Mouse (Mus musculus) cerebellum, postnatal 4 days (tissue): ENCODE measurements around the gene Ankrd24.
"Not testable (repeated sequence)": the region's sequence is repeated elsewhere in the genome, so short reads cannot be mapped to it uniquely, and the experiment has no call there.

Source experiments
- DNase-seq, 2 experiments: peaks; one replicate each; pipeline ENCODE4 v3.0.0; 2022; ENCODE audit warnings: low spot score in 2 of 2, mixed read lengths in 1 of 2

Ankrd24 gene

DNA sequence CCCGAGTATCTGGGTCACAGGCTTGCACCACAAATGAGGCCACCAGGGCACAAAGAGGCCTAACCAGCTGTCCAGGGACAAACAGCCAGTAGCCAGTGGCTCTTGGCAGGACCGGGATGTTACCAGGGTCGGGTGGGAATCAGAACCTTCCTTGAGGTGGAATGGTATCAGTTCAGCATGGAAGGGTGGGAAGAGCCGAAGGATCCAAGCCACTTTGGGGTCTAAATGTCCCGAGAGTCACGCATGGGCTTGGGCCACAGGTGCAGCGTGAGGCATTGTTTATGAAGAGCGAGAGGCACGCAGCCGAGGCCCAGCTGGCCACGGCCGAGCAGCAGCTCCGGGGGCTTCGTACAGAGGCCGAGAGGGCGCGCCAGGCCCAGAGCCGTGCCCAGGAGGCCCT is 16.4 kb downstream of the Ankrd24 start:
- DNase-seq: no peak

DNA sequence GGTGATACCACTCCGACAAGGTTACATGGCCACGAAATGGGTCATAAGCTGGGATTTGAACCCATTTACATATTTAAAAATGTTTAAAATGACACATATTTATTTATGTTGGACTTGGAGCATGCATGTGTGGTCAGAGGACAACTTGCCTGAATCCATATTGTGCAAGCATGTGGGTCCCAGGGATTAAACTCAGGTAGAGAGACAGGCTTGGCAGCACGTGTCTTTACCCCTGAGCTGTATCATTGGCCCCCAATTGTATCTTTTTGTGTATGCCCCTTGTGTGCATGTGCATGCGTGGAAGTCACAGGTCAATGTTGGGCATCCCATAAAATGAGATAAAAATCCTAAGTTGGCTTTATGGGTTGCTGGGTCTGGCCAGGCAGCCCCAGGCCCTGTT is 17.1 kb downstream of the Ankrd24 start:
- no peak for DNase-seq

DNA sequence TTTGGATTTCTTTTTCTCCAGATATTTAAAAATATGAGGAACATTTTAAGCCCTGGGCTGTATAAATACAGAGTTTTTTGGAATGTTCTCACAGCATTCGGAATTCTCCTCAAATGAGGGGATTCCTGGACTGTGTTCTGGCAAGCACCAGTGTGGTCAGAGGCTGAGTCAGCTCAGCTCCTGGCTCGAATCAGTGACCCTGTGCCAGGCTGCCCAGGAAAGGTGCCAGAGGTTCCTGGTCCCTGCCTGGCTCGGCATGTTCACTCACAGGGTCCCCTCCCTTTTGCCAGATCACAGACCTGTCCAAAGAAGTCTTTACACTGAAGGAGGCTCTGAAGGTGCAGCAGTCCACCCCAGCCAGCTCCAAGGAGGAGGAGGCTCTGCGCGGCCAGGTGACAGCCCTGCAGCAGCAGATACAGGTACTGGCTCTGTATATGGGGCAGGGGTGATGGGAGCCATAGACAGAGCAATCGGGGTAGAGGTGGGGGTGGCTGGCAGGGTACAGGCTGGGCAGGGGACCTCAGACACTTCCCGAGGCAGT is 17.7 kb downstream of the Ankrd24 start:
- DNase-seq: no peak

DNA sequence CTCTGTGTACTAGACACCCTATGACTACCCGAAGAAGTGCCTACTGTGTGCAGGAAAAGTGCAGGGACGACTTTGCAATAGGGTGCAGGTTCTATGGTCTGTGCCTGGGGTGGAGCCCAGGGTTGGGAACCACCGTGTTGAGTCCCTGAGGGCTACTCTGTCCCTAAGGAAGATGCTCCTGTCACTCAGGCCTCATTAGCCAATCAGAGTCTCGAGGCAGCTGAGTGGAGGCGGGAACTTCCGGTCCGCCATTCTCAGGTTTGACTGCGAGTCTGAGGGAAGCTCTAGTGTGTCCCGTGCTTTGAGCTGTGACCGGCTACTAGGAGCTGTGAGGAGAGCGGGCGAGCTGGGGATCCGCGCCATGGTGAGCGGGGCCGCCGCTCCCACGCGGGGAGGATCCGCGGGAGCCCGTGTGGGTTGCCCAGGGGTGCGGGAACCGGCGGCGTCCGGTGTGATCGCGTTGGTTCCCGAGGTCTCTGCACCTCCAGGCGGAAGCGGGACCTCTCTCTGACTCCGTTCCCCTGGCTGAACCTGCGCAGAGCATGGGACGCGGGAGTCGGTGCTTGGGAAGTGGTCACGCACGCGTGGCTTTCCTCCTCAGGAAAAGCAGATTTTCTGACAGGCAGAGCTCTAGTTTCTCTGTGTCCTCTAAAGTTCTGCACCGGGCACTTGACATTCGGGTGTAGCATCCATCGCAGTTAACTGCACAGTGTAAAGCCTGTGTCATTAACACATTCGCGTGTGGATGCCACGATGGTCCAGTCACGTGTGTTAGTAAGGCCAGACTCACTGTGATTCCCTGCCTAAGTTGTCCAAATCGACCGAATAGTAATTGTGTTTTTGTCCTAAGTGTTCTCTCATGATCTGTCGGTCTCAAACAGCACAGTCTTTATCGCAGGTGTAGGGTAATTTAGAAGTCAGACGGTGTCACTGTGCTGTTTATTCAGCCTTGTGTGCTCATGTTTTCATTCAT is 20.7 kb downstream of the Ankrd24 start, which contains the start of gene Gm10778:
Gene Gm10778 (plus strand): TSS at position 257 of the 973 bp plus-strand sequence.
- DNase-seq: peak; percentile 64 to 86

DNA sequence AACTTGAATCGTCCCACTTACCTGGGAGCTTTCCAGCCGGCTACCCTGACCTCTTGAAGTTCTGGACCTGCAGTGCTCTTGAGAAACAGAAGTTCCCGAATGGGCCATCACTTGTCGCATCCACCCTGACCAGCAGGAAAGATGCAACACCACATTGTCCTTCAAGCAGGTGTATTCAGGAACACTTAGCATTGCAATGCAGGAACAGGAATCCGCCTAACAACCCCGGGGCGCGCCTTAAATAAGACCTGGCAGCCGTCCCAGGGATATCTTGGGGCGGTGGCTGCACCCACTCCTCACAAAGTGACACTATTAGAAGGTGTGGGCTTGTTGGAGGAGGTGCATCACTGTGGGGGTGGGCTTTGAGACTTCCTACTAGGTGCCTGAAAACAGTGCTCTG is 26.8 kb downstream of the Ankrd24 start:
- DNase-seq: no peak

DNA sequence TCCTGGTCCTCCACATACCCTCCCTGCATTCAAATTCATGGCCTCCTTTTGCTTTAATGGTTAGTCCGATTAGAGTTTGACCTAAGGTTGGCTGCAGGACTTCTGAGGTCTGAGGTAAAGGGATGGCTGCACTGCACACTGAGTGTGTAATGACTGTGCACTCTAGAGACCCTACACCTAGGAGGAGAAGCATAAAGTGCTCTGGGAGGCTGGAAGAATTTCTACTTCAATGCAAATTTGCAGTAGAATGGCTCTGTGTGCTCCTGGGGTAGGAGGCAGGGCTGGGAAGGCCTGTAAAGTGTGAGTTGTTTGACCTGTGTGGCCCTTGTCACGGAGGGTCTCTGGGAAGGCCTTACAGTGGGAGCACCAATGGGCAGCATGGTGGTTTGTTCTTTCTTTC is 27.8 kb downstream of the Ankrd24 start:
- DNase-seq: no peak

DNA sequence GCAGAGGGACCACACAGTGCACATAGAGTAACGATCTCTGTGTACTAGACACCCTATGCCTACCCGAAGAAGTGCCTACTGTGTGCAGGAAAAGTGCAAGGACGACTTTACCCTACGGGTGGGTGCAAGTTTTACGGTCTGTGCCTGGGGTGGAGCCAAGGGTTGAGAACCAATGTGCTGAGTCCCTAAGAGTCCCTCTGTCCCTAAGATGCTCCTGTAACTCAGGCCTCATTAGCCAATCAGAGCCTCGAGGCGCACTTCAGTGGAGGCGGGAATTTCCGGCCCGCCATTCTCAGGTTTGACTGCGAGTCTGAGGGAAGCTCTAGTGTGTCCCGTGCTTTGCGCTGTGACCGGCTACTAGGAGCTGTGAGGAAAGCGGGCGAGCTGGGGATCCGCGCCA is 58.8 kb downstream of the Ankrd24 start:
- not testable (repeated sequence) for DNase-seq
